Mouse (Mus musculus): ENCODE measurements around the gene Fbxw9. TPM values are rescaled to one million over a fixed set of nuclear protein-coding genes. Genes with fewer than 3 reads are reported as not detected.

The Fbxw9 gene
- polyA plus RNA-seq, 1 experiment from 2014 or later: 25.8 TPM

DNA sequence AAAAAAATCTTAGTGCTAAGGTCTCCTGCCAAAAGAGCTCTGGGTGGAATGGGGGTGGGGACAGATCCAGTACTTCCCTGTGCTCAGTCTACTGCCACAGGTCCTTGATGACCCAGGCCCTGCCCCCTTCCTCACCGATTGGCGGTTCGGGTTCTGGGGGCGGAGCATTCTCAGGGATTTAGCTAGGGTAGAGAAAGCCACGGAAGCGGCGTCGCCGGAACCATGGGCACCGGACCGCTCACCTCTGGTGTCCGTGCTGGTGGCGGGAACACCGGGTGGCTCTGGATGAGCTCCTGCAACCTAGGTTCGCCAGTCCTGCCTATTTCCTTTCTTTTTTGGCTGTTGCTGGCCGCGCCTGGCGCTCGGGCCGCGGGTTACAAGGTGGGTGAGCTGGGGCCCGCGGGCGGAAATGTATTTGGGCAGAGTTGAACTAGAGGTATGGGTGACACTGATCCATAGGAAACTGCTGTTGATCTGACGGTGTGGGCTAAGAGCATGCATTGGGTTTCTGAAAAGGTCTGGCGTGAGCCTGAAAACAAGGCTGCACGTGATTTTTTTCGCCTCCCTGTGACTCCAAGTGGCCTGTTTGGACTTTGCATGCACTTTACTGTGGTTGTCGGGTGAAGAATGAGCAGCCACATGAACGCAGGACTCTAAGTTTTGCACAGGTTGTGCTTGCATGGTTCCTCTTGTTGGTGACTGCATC lies 23.4 kb downstream of the Fbxw9 start, which contains the start of gene Man2b1:
TSS of gene Man2b1 (plus strand) at position 163 of the 706 bp plus-strand sequence.
- H3K27ac ChIP-seq (ENCODE audit: low read depth, low read length): 0 out of 2 replicates have a peak within 1 kb of the TSS, but pooled peaks have one; percentile 34
- H3K9ac ChIP-seq (ENCODE audit: low read length): peak within 1 kb of the TSS; percentile 71
- peaks cover 18% of the 10 kb centered on the region; the same call in 1 of the 2 replicates for H3K4me1 ChIP-seq (ENCODE audit: control insufficient read depth, insufficient read depth, low read length)
- H3K9me3 ChIP-seq (ENCODE audit: control insufficient read depth, low read length): no peaks in the 10 kb centered on the region
- peak within 1 kb of the TSS; percentile 92 for H3K4me2 ChIP-seq (ENCODE audit: low read depth)
- under 1% methylated on average over 30 of the region's 30 CpGs for WGBS
- H3K27me3 ChIP-seq (ENCODE audit: control insufficient read depth, insufficient read depth, low read length): no peaks in the 10 kb centered on the region
- ATAC-seq (ENCODE audit: insufficient read depth, low FRiP score, low TSS enrichment): peak; percentile 78
- peak; percentile 78 for DNase-seq (ENCODE audit: low spot score)
- no peaks in the 10 kb centered on the region for H3K36me3 ChIP-seq (ENCODE audit: control insufficient read depth, insufficient read depth, low read length)
- peak within 1 kb of the TSS; percentile 61 for H3K4me3 ChIP-seq (ENCODE audit: low read depth, low read length)

GRCm38 (mm10) chr8:85084633-85085032 lies 24.8 kb downstream of the Fbxw9 start:
- Histone ChIP-seq H3K9me3 (ENCODE audit: control insufficient read depth, low read length) (no peaks in the 10 kb centered on the region), H3K4me2 (ENCODE audit: low read depth) (no peak overlapping the region), H3K27ac (ENCODE audit: low read depth, low read length) (no peak overlapping the region), H3K27me3 (ENCODE audit: control insufficient read depth, insufficient read depth, low read length) (no peaks in the 10 kb centered on the region), H3K4me3 (ENCODE audit: low read depth, low read length) (no peak overlapping the region), H3K36me3 (ENCODE audit: control insufficient read depth, insufficient read depth, low read length) (no peaks in the 10 kb centered on the region), H3K4me1 (ENCODE audit: control insufficient read depth, insufficient read depth, low read length) (peaks cover 18% of the 10 kb centered on the region; the same call in 1 of the 2 replicates), H3K9ac (ENCODE audit: low read length) (no peak overlapping the region)
- peak; percentile 2 for DNase-seq (ENCODE audit: low spot score)
- 93% methylated on average over 8 of the region's 8 CpGs for WGBS
- no peak for ATAC-seq (ENCODE audit: insufficient read depth, low FRiP score, low TSS enrichment)

DNA sequence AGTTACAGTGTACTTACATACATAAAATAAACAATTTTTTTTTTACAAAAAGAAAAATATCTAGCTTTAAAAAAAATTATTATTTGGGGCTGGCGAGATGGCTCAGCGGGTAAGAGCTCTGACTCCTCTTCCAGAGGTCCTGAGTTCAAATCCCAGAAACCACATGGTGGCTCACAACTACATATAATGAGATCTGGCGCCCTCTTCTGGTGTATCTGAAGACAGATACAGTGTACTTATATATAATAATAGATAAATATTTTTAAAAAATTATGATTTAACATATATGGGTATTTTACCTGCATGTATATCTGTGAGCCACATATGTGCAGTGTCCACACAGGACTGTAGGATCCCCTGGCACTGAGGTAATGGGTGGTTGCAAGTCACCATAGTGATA lies 26.4 kb downstream of the Fbxw9 start:
- Histone ChIP-seq H3K4me3 (ENCODE audit: low read depth, low read length) (no peak overlapping the region), H3K9ac (ENCODE audit: low read length) (no peak overlapping the region), H3K27ac (ENCODE audit: low read depth, low read length) (no peak overlapping the region), H3K27me3 (ENCODE audit: control insufficient read depth, insufficient read depth, low read length) (no peaks in the 10 kb centered on the region), H3K36me3 (ENCODE audit: control insufficient read depth, insufficient read depth, low read length) (no peaks in the 10 kb centered on the region), H3K4me1 (ENCODE audit: control insufficient read depth, insufficient read depth, low read length) (peaks cover 13% of the 10 kb centered on the region; the same call in 1 of the 2 replicates), H3K9me3 (ENCODE audit: control insufficient read depth, low read length) (no peaks in the 10 kb centered on the region), H3K4me2 (ENCODE audit: low read depth) (no peak overlapping the region)
- DNase-seq (ENCODE audit: low spot score): no peak
- no peak for ATAC-seq (ENCODE audit: insufficient read depth, low FRiP score, low TSS enrichment)
- 79% methylated on average over 3 of the region's 3 CpGs for WGBS

GRCm38 (mm10) chr8:85088771-85089170 lies 28.9 kb downstream of the Fbxw9 start:
- DNase-seq (ENCODE audit: low spot score) (no peak), ATAC-seq (ENCODE audit: insufficient read depth, low FRiP score, low TSS enrichment) (no peak)
- 83% methylated on average over 2 of the region's 2 CpGs for WGBS
- no peak overlapping the region for H3K4me3 ChIP-seq (ENCODE audit: low read depth, low read length)
- H3K4me2 ChIP-seq (ENCODE audit: low read depth): no peak overlapping the region
- no peaks in the 10 kb centered on the region for H3K36me3 ChIP-seq (ENCODE audit: control insufficient read depth, insufficient read depth, low read length)
- no peak overlapping the region for H3K9ac ChIP-seq (ENCODE audit: low read length)
- no peak overlapping the region for H3K27ac ChIP-seq (ENCODE audit: low read depth, low read length)
- H3K4me1 ChIP-seq (ENCODE audit: control insufficient read depth, insufficient read depth, low read length): 0 out of 2 replicates have a peak, but pooled peaks cover 2% of the 10 kb centered on the region
- no peaks in the 10 kb centered on the region for H3K9me3 ChIP-seq (ENCODE audit: control insufficient read depth, low read length)
- H3K27me3 ChIP-seq (ENCODE audit: control insufficient read depth, insufficient read depth, low read length): no peaks in the 10 kb centered on the region

GRCm38 (mm10) chr8:85090856-85091255 lies 31.0 kb downstream of the Fbxw9 start:
- 91% methylated on average over 11 of the region's 11 CpGs for WGBS
- Histone ChIP-seq H3K4me1 (ENCODE audit: control insufficient read depth, insufficient read depth, low read length) (no peaks in the 10 kb centered on the region), H3K27ac (ENCODE audit: low read depth, low read length) (no peak overlapping the region), H3K4me2 (ENCODE audit: low read depth) (no peak overlapping the region), H3K4me3 (ENCODE audit: low read depth, low read length) (no peak overlapping the region), H3K36me3 (ENCODE audit: control insufficient read depth, insufficient read depth, low read length) (no peaks in the 10 kb centered on the region; the same call in 1 of the 2 replicates), H3K9me3 (ENCODE audit: control insufficient read depth, low read length) (no peaks in the 10 kb centered on the region), H3K27me3 (ENCODE audit: control insufficient read depth, insufficient read depth, low read length) (no peaks in the 10 kb centered on the region), H3K9ac (ENCODE audit: low read length) (no peak overlapping the region)
- ATAC-seq (ENCODE audit: insufficient read depth, low FRiP score, low TSS enrichment): no peak
- no peak for DNase-seq (ENCODE audit: low spot score)

DNA sequence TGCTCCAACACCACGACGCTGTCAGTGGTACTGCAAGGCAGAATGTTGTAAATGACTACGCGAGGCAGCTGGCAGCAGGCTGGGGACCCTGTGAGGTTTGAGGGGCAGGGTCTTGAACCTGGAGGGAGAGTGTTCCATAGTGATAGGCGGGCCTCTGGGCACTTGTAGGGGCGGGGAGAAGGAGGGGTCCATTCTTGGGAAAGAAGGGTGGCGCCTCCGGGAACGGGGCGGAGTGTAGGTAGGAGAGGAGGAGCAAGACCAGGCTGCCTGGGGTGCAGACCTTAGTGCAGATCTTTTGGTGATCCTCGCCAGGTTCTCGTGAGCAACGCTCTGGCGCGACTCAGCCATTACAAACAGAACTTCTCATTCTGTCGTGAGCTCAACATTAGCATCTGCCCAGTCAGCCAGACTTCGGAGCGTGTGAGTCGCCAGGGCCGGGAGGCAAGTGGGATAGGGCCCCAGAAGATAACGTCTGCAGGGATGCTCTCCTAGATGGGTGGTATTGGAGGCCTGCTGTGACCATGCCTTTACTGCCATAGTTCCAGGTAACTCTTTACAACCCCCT lies 31.8 kb downstream of the Fbxw9 start:
- Histone ChIP-seq H3K4me2 (ENCODE audit: low read depth) (no peak overlapping the region), H3K27me3 (ENCODE audit: control insufficient read depth, insufficient read depth, low read length) (no peaks in the 10 kb centered on the region), H3K9ac (ENCODE audit: low read length) (no peak overlapping the region), H3K4me3 (ENCODE audit: low read depth, low read length) (no peak overlapping the region), H3K4me1 (ENCODE audit: control insufficient read depth, insufficient read depth, low read length) (no peaks in the 10 kb centered on the region), H3K27ac (ENCODE audit: low read depth, low read length) (no peak overlapping the region), H3K9me3 (ENCODE audit: control insufficient read depth, low read length) (no peaks in the 10 kb centered on the region), H3K36me3 (ENCODE audit: control insufficient read depth, insufficient read depth, low read length) (no peaks in the 10 kb centered on the region; the same call in 1 of the 2 replicates)
- 24% methylated on average over 21 of the region's 21 CpGs for WGBS
- no peak for DNase-seq (ENCODE audit: low spot score)
- no peak for ATAC-seq (ENCODE audit: insufficient read depth, low FRiP score, low TSS enrichment)

GRCm38 (mm10) chr8:85095051-85095450 lies 35.2 kb downstream of the Fbxw9 start:
- no peak overlapping the region for H3K4me2 ChIP-seq (ENCODE audit: low read depth)

DNA sequence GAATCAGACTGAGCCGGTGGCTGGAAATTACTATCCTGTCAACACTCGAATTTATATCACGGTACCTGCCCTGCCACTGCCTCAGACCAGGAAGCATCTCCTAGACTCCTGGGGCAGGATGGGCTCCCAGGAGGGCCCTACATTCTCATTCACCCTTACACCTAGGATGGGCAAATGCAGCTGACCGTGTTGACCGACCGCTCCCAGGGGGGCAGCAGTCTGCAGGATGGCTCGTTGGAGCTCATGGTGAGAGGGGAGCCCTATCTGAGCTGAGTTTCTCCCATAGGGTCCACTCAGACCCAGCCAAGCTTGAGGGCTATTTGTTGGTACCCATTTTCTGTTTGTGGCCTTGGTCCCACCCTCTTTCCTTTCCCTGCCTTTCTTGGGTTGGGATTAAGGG lies 35.7 kb downstream of the Fbxw9 start:
- Histone ChIP-seq H3K4me3 (ENCODE audit: low read depth, low read length) (no peak overlapping the region), H3K4me1 (ENCODE audit: control insufficient read depth, insufficient read depth, low read length) (no peaks in the 10 kb centered on the region), H3K27ac (ENCODE audit: low read depth, low read length) (no peak overlapping the region), H3K4me2 (ENCODE audit: low read depth) (no peak overlapping the region), H3K36me3 (ENCODE audit: control insufficient read depth, insufficient read depth, low read length) (peaks cover 3% of the 10 kb centered on the region; the same call in 1 of the 2 replicates), H3K9me3 (ENCODE audit: control insufficient read depth, low read length) (no peaks in the 10 kb centered on the region), H3K27me3 (ENCODE audit: control insufficient read depth, insufficient read depth, low read length) (no peaks in the 10 kb centered on the region), H3K9ac (ENCODE audit: low read length) (no peak overlapping the region)
- no peak for DNase-seq (ENCODE audit: low spot score)
- no peak for ATAC-seq (ENCODE audit: insufficient read depth, low FRiP score, low TSS enrichment)
- 88% methylated on average over 7 of the region's 7 CpGs for WGBS

More at GRCm38 (mm10) chr8:85095051-85095450, 35.2 kb downstream of the Fbxw9 start:
- no peak for DNase-seq (ENCODE audit: low spot score)
- H3K27me3 ChIP-seq (ENCODE audit: control insufficient read depth, insufficient read depth, low read length): no peaks in the 10 kb centered on the region
- no peak for ATAC-seq (ENCODE audit: insufficient read depth, low FRiP score, low TSS enrichment)
- no peak overlapping the region for H3K27ac ChIP-seq (ENCODE audit: low read depth, low read length)
- no peak overlapping the region for H3K9ac ChIP-seq (ENCODE audit: low read length)
- peaks cover 3% of the 10 kb centered on the region; the same call in 1 of the 2 replicates for H3K36me3 ChIP-seq (ENCODE audit: control insufficient read depth, insufficient read depth, low read length)
- H3K4me1 ChIP-seq (ENCODE audit: control insufficient read depth, insufficient read depth, low read length): no peaks in the 10 kb centered on the region
- H3K9me3 ChIP-seq (ENCODE audit: control insufficient read depth, low read length): no peaks in the 10 kb centered on the region
- no peak overlapping the region for H3K4me3 ChIP-seq (ENCODE audit: low read depth, low read length)
- 94% methylated on average over 13 of the region's 13 CpGs for WGBS

- H3K36me3 ChIP-seq (ENCODE audit: control insufficient read depth, insufficient read depth, low read length): peaks cover 3% of the 10 kb centered on the region; the same call in 1 of the 2 replicates
Observed at GRCm38 (mm10) chr8:85096196-85096595, 36.3 kb downstream of the Fbxw9 start.

More at GRCm38 (mm10) chr8:85096196-85096595, 36.3 kb downstream of the Fbxw9 start:
- Histone ChIP-seq H3K9ac (ENCODE audit: low read length) (no peak overlapping the region), H3K4me3 (ENCODE audit: low read depth, low read length) (no peak overlapping the region), H3K27ac (ENCODE audit: low read depth, low read length) (no peak overlapping the region), H3K4me1 (ENCODE audit: control insufficient read depth, insufficient read depth, low read length) (no peaks in the 10 kb centered on the region), H3K27me3 (ENCODE audit: control insufficient read depth, insufficient read depth, low read length) (no peaks in the 10 kb centered on the region), H3K4me2 (ENCODE audit: low read depth) (no peak overlapping the region), H3K9me3 (ENCODE audit: control insufficient read depth, low read length) (no peaks in the 10 kb centered on the region)
- 93% methylated on average over 16 of the region's 16 CpGs for WGBS
- ATAC-seq (ENCODE audit: insufficient read depth, low FRiP score, low TSS enrichment) (no peak), DNase-seq (ENCODE audit: low spot score) (no peak)
